Mouse (Mus musculus): ENCODE data around the gene Prtg.

- TF ChIP-seq TAL1 (IDR thresholded peaks at IDR 0.05; ENCODE audit: low read length) (no peak), GATA1 (IDR thresholded peaks at IDR 0.05; ENCODE audit: low read length) (no peak)
Observed at GRCm38 (mm10) chr9:72812594-72813570, 6.2 kb downstream of the Prtg start.
